Mouse (Mus musculus): Measurements from ENCODE around the gene E130208F15Rik. TPM values are rescaled to one million over a fixed set of nuclear protein-coding genes. Genes with fewer than 3 reads are reported as not detected.

E130208F15Rik gene
- polyA plus RNA-seq, 1 experiment from 2014 or later = 3.7 TPM

- peak overlapping the region; percentile 11 for H3K4me3 ChIP-seq
- peak; percentile 53 for DNase-seq (ENCODE audit: low spot score)
- WGBS = 59% methylated on average over 10 of the region's 10 CpGs
- H3K9me3 ChIP-seq = no peaks in the 10 kb centered on the region
- peaks cover 20% of the 10 kb centered on the region for H3K36me3 ChIP-seq
- no peaks in the 10 kb centered on the region for H3K27me3 ChIP-seq (ENCODE audit: insufficient read depth, poor library complexity, severe bottlenecking)
- peaks cover 49% of the 10 kb centered on the region for H3K4me1 ChIP-seq (replicated peaks)
- peak overlapping the region; percentile 73 for H3K27ac ChIP-seq
These were observed 31.7 kb upstream of the E130208F15Rik start for GRCm38 (mm10) chr7:30289714-30290399.

DNA sequence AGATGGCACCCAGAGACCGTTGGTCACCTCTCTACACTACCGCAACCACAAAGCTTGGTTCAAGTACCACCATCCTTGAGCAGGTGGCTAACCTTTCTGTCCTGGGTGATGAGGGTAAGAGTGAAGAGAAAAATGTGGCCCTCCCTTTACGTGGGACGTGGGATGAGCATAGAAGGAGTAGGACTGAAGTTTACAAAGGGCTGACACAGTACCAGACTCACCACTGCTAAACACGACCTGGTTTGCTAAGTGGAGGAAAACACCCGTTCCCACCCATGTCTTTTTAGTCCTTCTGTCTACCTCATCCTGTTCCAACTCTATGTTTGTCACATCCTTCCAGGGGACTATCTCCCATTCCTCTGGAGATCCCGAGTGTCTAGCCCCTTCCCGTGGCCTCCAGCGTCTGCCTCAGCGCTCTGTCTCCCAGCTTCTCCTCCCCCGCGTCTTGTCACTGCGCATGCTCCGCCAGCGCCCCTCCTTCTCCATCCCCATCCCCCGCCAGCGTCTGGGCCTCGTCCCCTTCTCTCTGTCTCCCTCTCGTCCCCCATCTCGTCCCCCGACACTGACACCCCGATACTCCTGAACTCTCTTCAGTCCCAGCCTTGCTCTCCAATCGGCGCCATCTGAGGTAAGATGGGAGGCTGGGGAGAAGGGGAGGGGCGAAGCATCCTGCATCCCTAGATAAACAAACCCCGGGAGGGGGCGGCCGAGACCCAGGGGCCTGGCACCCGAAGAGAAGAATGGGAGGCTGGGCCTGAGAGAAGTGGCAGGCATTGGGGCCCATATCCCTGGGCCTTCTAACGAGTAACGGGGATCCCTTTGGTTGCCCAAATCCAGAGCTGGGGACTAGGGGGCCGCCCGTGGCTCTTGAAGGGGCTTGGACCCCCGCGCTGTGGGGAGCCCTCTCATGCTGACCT lies 30.1 kb upstream of the E130208F15Rik start, which contains the start of gene Clip3:
Gene Clip3 (plus strand): TSS at position 514 of the 917 bp plus-strand sequence.
- peak; percentile 86 for DNase-seq (ENCODE audit: low spot score)
- Histone ChIP-seq H3K4me3 (peak within 1 kb of the TSS; percentile 85), H3K27ac (peak within 1 kb of the TSS; percentile 95), H3K36me3 (peaks cover 37% of the 10 kb centered on the region), H3K4me1 (replicated peaks) (peaks cover 49% of the 10 kb centered on the region), H3K9me3 (no peaks in the 10 kb centered on the region), H3K27me3 (ENCODE audit: insufficient read depth, poor library complexity, severe bottlenecking) (no peaks in the 10 kb centered on the region)
- WGBS = 7% methylated on average over 35 of the region's 35 CpGs

DNA sequence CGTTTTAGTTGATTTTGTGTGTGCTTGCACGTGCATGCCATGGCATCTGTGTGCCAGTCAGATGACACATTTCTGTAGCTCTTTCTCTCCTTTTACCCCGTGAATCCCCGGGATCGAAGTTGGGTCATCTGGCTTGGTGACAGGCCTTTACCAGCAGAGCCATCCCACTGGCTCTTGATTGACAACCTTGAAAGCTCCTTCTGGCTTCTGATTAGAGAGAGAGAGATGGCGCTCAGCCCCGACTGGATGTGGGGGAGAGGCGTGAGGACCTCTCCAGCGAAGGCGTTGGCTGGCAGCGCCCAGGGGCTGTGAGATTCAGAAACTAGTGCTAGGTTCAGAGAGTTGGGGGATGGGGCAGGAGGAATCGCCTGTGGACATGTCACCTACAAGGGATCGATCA lies 27.7 kb upstream of the E130208F15Rik start:
- no peaks in the 10 kb centered on the region for H3K27me3 ChIP-seq (ENCODE audit: insufficient read depth, poor library complexity, severe bottlenecking)
- WGBS = 83% methylated on average over 13 of the region's 13 CpGs
- DNase-seq (ENCODE audit: low spot score) = no peak
- H3K9me3 ChIP-seq = no peaks in the 10 kb centered on the region
- no peak overlapping the region for H3K27ac ChIP-seq
- peaks cover 43% of the 10 kb centered on the region for H3K4me1 ChIP-seq (replicated peaks)
- peaks cover 60% of the 10 kb centered on the region for H3K36me3 ChIP-seq
- 0 out of 2 replicates have a peak overlapping the region, but pooled peaks have one; percentile 6 for H3K4me3 ChIP-seq

DNA sequence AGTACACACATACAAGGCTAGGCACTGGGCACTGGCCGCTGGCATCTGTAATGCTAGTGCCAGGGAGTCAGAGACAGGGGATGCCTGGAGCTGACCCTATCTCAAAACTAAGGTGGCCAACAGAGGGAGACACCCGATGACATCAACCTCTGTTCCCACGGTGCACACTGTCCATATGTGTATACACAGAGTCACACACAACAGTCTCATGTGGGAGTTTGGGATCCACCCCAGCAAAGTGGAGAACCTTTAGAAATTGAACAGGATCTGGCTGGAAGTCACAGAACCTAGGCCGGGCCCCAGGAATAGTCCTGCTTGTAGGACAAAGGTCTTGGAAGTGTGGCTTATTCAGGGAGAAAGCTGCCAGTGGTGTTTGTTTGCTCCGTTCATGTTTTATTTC lies 27.2 kb upstream of the E130208F15Rik start:
- H3K4me1 ChIP-seq (replicated peaks) = peaks cover 40% of the 10 kb centered on the region
- H3K4me3 ChIP-seq = no peak overlapping the region
- 89% methylated on average over 5 of the region's 5 CpGs for WGBS
- peaks cover 65% of the 10 kb centered on the region for H3K36me3 ChIP-seq
- H3K9me3 ChIP-seq = no peaks in the 10 kb centered on the region
- no peak overlapping the region for H3K27ac ChIP-seq
- DNase-seq (ENCODE audit: low spot score) = no peak
- no peaks in the 10 kb centered on the region for H3K27me3 ChIP-seq (ENCODE audit: insufficient read depth, poor library complexity, severe bottlenecking)

GRCm38 (mm10) chr7:30295103-30295502 lies 26.4 kb upstream of the E130208F15Rik start:
- Histone ChIP-seq H3K4me3 (no peak overlapping the region; the same call in 1 of the 2 replicates), H3K9me3 (no peaks in the 10 kb centered on the region), H3K27me3 (ENCODE audit: insufficient read depth, poor library complexity, severe bottlenecking) (no peaks in the 10 kb centered on the region), H3K4me1 (replicated peaks) (peaks cover 32% of the 10 kb centered on the region), H3K36me3 (peaks cover 73% of the 10 kb centered on the region), H3K27ac (no peak overlapping the region)
- no peak for DNase-seq (ENCODE audit: low spot score)
- 73% methylated on average over 10 of the region's 10 CpGs for WGBS

DNA sequence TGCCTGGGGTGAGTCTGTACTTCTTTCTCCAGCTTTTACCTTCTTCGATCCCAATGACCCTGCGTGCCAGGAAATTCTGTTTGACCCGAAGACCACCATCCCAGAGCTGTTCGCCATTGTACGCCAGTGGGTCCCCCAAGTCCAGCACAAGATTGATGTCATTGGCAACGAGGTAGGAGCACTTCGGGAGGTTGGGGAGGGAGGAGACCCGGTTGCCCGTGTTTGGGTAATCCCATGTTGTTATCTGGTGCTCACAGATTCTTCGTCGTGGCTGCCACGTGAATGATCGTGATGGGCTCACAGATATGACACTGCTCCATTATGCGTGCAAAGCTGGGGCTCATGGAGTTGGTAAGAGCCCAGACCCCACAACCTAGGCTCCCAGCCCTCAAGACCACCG lies 24.7 kb upstream of the E130208F15Rik start:
- Histone ChIP-seq H3K9me3 (no peaks in the 10 kb centered on the region), H3K36me3 (peaks cover 88% of the 10 kb centered on the region), H3K27me3 (ENCODE audit: insufficient read depth, poor library complexity, severe bottlenecking) (no peaks in the 10 kb centered on the region), H3K4me1 (replicated peaks) (peaks cover 21% of the 10 kb centered on the region), H3K27ac (no peak overlapping the region), H3K4me3 (no peak overlapping the region)
- WGBS = 96% methylated on average over 15 of the region's 15 CpGs
- no peak for DNase-seq (ENCODE audit: low spot score)

GRCm38 (mm10) chr7:30297266-30297665 lies 24.3 kb upstream of the E130208F15Rik start:
- Histone ChIP-seq H3K36me3 (peaks cover 92% of the 10 kb centered on the region), H3K9me3 (no peaks in the 10 kb centered on the region), H3K4me3 (no peak overlapping the region), H3K27ac (no peak overlapping the region), H3K27me3 (ENCODE audit: insufficient read depth, poor library complexity, severe bottlenecking) (no peaks in the 10 kb centered on the region), H3K4me1 (replicated peaks) (peaks cover 17% of the 10 kb centered on the region)
- no peak for DNase-seq (ENCODE audit: low spot score)
- WGBS = 86% methylated on average over 16 of the region's 16 CpGs

DNA sequence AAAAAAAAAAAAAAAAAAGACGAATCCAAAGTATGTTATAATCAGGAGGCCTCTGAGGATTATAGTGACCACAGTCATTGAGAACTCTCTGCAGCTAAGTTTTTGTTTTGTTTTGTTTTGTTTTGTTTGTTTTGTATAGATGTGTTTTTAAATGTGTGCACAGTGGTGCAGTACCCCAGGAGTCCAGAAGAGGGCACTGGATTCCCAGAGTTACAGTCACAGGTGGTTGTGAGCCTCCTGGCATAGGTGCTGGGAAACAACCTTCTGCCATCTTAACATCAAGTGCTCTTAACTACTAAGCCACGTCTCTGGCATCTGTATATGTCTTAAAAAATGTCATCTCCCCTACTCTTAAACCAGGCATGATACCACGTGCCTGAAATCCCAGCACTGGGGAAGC lies 20.6 kb upstream of the E130208F15Rik start:
- H3K27ac ChIP-seq = no peak overlapping the region
- H3K27me3 ChIP-seq (ENCODE audit: insufficient read depth, poor library complexity, severe bottlenecking) = no peaks in the 10 kb centered on the region
- H3K4me1 ChIP-seq (replicated peaks) = no peaks in the 10 kb centered on the region
- H3K36me3 ChIP-seq = peaks cover 90% of the 10 kb centered on the region
- WGBS = 55% methylated on average over 3 of the region's 3 CpGs
- H3K4me3 ChIP-seq = no peak overlapping the region
- peak; percentile 33 for DNase-seq (ENCODE audit: low spot score)
- H3K9me3 ChIP-seq = peaks cover 7% of the 10 kb centered on the region; the same call in 1 of the 2 replicates

DNA sequence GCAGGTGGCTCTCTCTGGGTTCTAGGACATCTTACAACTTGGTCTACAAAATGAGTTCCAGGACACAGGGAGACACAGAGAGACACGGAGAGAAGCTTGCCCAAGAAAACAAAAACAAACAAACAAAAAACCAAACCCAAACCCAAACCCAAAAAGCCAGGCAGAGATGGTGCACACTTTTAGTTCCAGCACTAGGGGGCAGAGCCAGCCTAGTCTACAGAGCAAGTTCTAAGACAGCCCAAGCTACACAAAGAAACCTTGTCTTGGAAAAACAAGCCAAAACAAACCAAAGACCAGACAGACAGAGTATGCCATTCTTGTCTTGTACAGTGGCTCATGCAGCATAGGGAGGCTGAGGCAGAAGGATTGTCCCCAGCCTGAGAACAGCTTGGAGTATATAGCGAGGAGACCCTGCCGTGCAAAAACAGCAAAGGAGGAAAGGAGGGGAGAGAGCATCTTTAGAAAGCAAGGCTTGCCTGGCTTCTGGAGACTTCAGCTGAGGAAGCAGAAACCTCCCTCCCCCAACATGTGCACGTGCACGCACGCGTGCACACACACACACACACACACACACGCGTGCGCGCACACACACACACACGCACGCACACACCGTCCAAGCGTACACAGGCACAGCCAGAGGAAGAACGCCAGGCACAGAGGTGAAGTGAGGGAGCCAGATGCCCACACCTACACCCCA lies 15.3 kb upstream of the E130208F15Rik start:
- Histone ChIP-seq H3K4me1 (replicated peaks) (peaks cover 22% of the 10 kb centered on the region), H3K9me3 (peaks cover 7% of the 10 kb centered on the region; the same call in 1 of the 2 replicates), H3K4me3 (no peak overlapping the region), H3K27ac (no peak overlapping the region), H3K36me3 (peaks cover 64% of the 10 kb centered on the region), H3K27me3 (ENCODE audit: insufficient read depth, poor library complexity, severe bottlenecking) (no peaks in the 10 kb centered on the region)
- DNase-seq (ENCODE audit: low spot score) = no peak
- 92% methylated on average over 16 of the region's 16 CpGs for WGBS

DNA sequence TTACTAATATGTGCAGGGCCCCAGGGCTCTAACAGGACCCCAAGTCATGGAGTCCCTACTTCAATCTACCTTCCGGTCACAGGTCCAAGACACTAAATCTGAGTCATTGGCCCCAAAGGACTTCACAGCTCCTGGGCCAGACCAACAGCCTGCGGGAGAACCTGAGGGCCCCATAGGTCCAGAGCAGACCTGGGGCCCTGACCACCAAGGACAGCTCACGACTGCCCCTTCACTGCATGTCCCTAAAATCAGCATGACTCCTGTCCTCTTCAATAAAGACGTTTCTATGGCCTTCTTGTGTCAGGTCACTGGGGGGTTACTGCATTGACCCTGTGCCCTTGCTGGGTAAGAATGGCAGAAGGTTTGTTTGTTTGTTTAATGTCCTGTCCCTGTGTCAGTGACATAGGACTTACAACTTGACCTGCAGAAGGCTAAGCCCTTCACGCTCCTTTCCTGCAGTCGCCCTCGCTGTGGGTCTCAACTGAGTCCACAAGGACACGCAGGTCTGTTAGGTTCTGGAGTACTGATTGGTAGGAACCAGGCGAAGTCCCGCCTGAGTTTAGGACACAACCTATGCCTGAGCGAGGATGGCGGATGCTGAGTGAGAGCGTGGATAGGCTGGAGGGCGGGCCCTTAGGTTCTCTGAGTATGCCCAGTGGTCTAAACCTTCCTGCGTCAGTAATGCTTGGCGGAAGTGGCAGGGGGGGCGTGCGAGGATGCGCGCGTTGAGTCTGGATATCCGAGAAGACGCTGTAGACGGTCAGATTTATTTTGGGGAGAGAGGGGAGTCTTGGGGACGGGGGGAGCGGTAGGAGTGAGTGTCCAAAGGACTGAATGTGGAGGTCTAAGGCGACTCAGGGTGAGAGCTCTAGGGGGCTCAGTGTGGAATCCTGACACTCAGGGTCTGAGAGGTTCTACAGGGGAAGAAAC lies 13.2 kb upstream of the E130208F15Rik start, which contains the start of gene Alkbh6:
Gene Alkbh6 (plus strand): TSS at position 642 of the 930 bp plus-strand sequence.
- WGBS = 4% methylated on average over 27 of the region's 27 CpGs
- Histone ChIP-seq H3K27me3 (ENCODE audit: insufficient read depth, poor library complexity, severe bottlenecking) (no peaks in the 10 kb centered on the region), H3K27ac (peak within 1 kb of the TSS; percentile 81), H3K9me3 (peaks cover 6% of the 10 kb centered on the region; the same call in 1 of the 2 replicates), H3K36me3 (peaks cover 62% of the 10 kb centered on the region), H3K4me3 (peak within 1 kb of the TSS; percentile 80), H3K4me1 (replicated peaks) (peaks cover 22% of the 10 kb centered on the region)
- DNase-seq (ENCODE audit: low spot score) = peak; percentile 92

DNA sequence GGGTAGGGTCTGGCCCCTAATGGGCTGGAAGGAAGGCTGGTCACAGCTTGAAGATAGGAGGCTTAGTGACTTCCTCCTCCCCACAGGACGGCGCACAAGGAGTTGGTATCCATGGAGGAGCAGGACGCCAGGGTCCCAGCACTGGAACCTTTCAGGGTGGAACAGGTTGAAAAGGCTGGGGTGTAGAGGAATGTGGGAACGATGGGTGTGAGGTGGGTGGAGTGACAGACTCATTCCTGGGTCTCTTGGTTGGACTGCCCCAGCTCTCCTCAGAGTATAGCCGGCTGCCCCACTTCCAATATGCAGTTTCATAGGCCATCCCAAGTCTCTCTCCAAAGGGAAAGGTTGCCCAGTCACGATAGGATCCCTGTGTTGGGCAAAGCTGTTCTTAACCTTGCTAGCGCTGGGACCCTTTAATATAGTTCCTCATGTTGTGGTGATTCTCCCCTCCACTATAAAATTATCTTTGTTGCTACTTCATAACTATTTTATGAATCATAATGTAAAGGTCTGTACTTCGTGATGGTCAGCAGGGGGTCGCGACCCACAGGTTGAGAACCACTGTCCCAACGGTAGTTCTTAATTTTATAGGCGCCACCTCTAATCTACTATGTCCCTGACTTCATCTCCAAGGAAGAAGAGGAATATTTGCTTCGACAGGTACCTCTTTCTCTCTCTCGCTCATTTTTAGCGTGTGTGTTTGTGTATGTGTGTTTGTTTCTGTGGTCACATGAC lies 12.0 kb upstream of the E130208F15Rik start:
- DNase-seq (ENCODE audit: low spot score) = no peak
- no peaks in the 10 kb centered on the region for H3K9me3 ChIP-seq
- peaks cover 59% of the 10 kb centered on the region for H3K36me3 ChIP-seq
- H3K4me1 ChIP-seq (replicated peaks) = peaks cover 32% of the 10 kb centered on the region
- no peaks in the 10 kb centered on the region for H3K27me3 ChIP-seq (ENCODE audit: insufficient read depth, poor library complexity, severe bottlenecking)
- WGBS = 65% methylated on average over 15 of the region's 15 CpGs
- H3K27ac ChIP-seq = peak overlapping the region; percentile 81; the same call in 1 of the 2 replicates
- H3K4me3 ChIP-seq = peak overlapping the region; percentile 80
